8 mouse cellular contexts compared by ENCODE assay signal in genomic region chr4:155831831-155832230, GRCm38 (mm10). TPM values are rescaled to one million over a fixed set of nuclear protein-coding genes. Genes with fewer than 3 reads are reported as not detected.
DNase-seq lines count a peak whose midpoint lies in the region; ATAC-seq and TF ChIP-seq lines count a peak whose summit lies in the region.

No protein-coding gene starts in this region.

- H3K9me3 ChIP-seq in neural tube, embryonic 11.5 days (ENCODE audit: control insufficient read depth, low read length), result no peaks in the 10 kb centered on the region
- no peaks in the 10 kb centered on the region; the same call in 1 of the 2 replicates for H3K9me3 ChIP-seq in forebrain, embryonic 10.5 days
- no peaks in the 10 kb centered on the region for H3K9me3 ChIP-seq in midbrain, postnatal 0 days (ENCODE audit: low read length)

- peak overlapping the region; percentile 99 for H3K4me2 ChIP-seq in neural tube, embryonic 11.5 days (ENCODE audit: low read depth)
- peak overlapping the region; percentile 96 for H3K4me2 ChIP-seq in midbrain, postnatal 0 days (ENCODE audit: low read depth, low read length, poor library complexity, severe bottlenecking)

- H3K36me3 ChIP-seq in neural tube, embryonic 11.5 days (ENCODE audit: control insufficient read depth, insufficient read depth, low read length), result no peaks in the 10 kb centered on the region
- peaks cover 47% of the 10 kb centered on the region for H3K36me3 ChIP-seq in forebrain, embryonic 10.5 days (replicated peaks)
- H3K36me3 ChIP-seq in midbrain, postnatal 0 days (ENCODE audit: insufficient read depth, low read length), result peaks cover 18% of the 10 kb centered on the region

- H3K4me1 ChIP-seq in neural tube, embryonic 11.5 days (ENCODE audit: control insufficient read depth, insufficient read depth, low read length), result peaks cover 7% of the 10 kb centered on the region
- H3K4me1 ChIP-seq in forebrain, embryonic 10.5 days, result peaks cover 29% of the 10 kb centered on the region
- peaks cover 4% of the 10 kb centered on the region; the same call in 1 of the 2 replicates for H3K4me1 ChIP-seq in midbrain, postnatal 0 days (ENCODE audit: insufficient read depth, low read length)

- DNase-seq in neural tube, embryonic 11.5 days (ENCODE audit: low spot score), result no peak
- DNase-seq in neural tube, embryonic 10.5 days (ENCODE audit: extremely low spot score, low spot score), result no peak
- DNase-seq in forebrain, embryonic 10.5 days (ENCODE audit: extremely low spot score, low spot score), result no peak
- peak; percentile 49 to 71 for DNase-seq in kidney, postnatal 25 days
- DNase-seq in midbrain, postnatal 0 days (ENCODE audit: low spot score), result no peak
- DNase-seq in ovary, postnatal 10 days (ENCODE audit: low spot score), result no peak
- DNase-seq in T-cell, adult 2 months (ENCODE audit: low spot score), result no peak
- DNase-seq in gastrocnemius, adult 8-10 months (ENCODE audit: low spot score in 2 of 2), result no peak

- H3K4me3 ChIP-seq in neural tube, embryonic 11.5 days (ENCODE audit: low read depth, low read length), result peak overlapping the region; percentile 70
- peak overlapping the region; percentile 81 for H3K4me3 ChIP-seq in forebrain, embryonic 10.5 days
- H3K4me3 ChIP-seq in midbrain, postnatal 0 days (ENCODE audit: low read depth, low read length), result peak overlapping the region; percentile 79

- H3K9ac ChIP-seq in neural tube, embryonic 11.5 days (ENCODE audit: low read length), result peak overlapping the region; percentile 70
- H3K9ac ChIP-seq in midbrain, postnatal 0 days (replicated peaks; ENCODE audit: low read length, poor library complexity, severe bottlenecking), result peak overlapping the region; percentile 79

- peak; percentile 28 for ATAC-seq in neural tube, embryonic 11.5 days (ENCODE audit: insufficient read depth, low FRiP score, low TSS enrichment)
- ATAC-seq in midbrain, postnatal 0 days (ENCODE audit: low FRiP score), result peak; percentile 21; the same call in 1 of the 2 replicates

- H3K27ac ChIP-seq in neural tube, embryonic 11.5 days (ENCODE audit: low read depth, low read length), result no peak overlapping the region; the same call in 1 of the 2 replicates
- H3K27ac ChIP-seq in forebrain, embryonic 10.5 days, result peak overlapping the region; percentile 89
- peak overlapping the region; percentile 78 for H3K27ac ChIP-seq in midbrain, postnatal 0 days (ENCODE audit: low read depth, low read length)

- H3K27me3 ChIP-seq in neural tube, embryonic 11.5 days (ENCODE audit: control insufficient read depth, insufficient read depth, low read length), result no peaks in the 10 kb centered on the region
- H3K27me3 ChIP-seq in forebrain, embryonic 10.5 days (ENCODE audit: poor library complexity, severe bottlenecking), result no peaks in the 10 kb centered on the region
- H3K27me3 ChIP-seq in midbrain, postnatal 0 days (ENCODE audit: insufficient read depth, low read length), result no peaks in the 10 kb centered on the region

- WGBS in neural tube, embryonic 11.5 days, result 1% methylated on average over 25 of the region's 25 CpGs
- WGBS in forebrain, embryonic 10.5 days, result 2% methylated on average over 25 of the region's 25 CpGs
- under 1% methylated on average over 25 of the region's 25 CpGs for WGBS in midbrain, postnatal 0 days

- TF ChIP-seq CTCF in midbrain, postnatal 0 days (IDR thresholded peaks at IDR 0.05), result no peak

RNA-seq across cellular contexts. Expression of gene Aurkaip1, which starts 0.8 kb away (rescaled TPM):
- 129 TPM in 2 replicates for polyA plus RNA-seq in neural tube, embryonic 11.5 days (2014; fragmentation: Nextera tagmentation; extraction: Ambion mirVana)
- polyA plus RNA-seq in forebrain, embryonic 10.5 days (2016; fragmentation: Nextera tagmentation; extraction: Ambion mirVana), result 165 and 172 TPM in 2 replicates
- 90.9 and 102 TPM in 2 replicates for total RNA-seq in midbrain, postnatal 0 days (2014; rRNA removed)
- polyA plus RNA-seq in midbrain, postnatal 0 days (2015; fragmentation: Nextera tagmentation; extraction: Ambion mirVana), result 155 and 158 TPM in 2 replicates
- 10 to 100 TPM; 73.1 to 83.9 (median 79.0) TPM for total RNA-seq in gastrocnemius, adult 8-10 months (2022)

RNA-seq across cellular contexts. Expression of gene Mxra8, which starts 7.6 kb away (rescaled TPM):
- 33.6 and 38.5 TPM in 2 replicates for polyA plus RNA-seq in neural tube, embryonic 11.5 days (2014; fragmentation: Nextera tagmentation; extraction: Ambion mirVana)
- polyA plus RNA-seq in forebrain, embryonic 10.5 days (2016; fragmentation: Nextera tagmentation; extraction: Ambion mirVana), result 37.6 and 39.4 TPM in 2 replicates
- 35.5 and 37.2 TPM in 2 replicates for total RNA-seq in midbrain, postnatal 0 days (2014; rRNA removed)
- 27.2 and 32.7 TPM in 2 replicates for polyA plus RNA-seq in midbrain, postnatal 0 days (2015; fragmentation: Nextera tagmentation; extraction: Ambion mirVana)
- total RNA-seq in gastrocnemius, adult 8-10 months (2022), result 10 to 100 TPM; 16.5 to 34.5 (median 24.9) TPM

RNA-seq across cellular contexts. Expression of gene Dvl1, which starts 15.4 kb away (rescaled TPM):
- polyA plus RNA-seq in neural tube, embryonic 11.5 days (2014; fragmentation: Nextera tagmentation; extraction: Ambion mirVana), result 14.2 and 15.1 TPM in 2 replicates
- polyA plus RNA-seq in forebrain, embryonic 10.5 days (2016; fragmentation: Nextera tagmentation; extraction: Ambion mirVana), result 4.6 and 5.3 TPM in 2 replicates
- 141 and 156 TPM in 2 replicates for total RNA-seq in midbrain, postnatal 0 days (2014; rRNA removed)
- 17.5 TPM in 2 replicates for polyA plus RNA-seq in midbrain, postnatal 0 days (2015; fragmentation: Nextera tagmentation; extraction: Ambion mirVana)
- 100 to 1,000 TPM; 117 to 124 (median 120) TPM for total RNA-seq in gastrocnemius, adult 8-10 months (2022)

RNA-seq across cellular contexts. Expression of gene Ccnl2, which starts 19.5 kb away (rescaled TPM):
- 172 and 188 TPM in 2 replicates for polyA plus RNA-seq in neural tube, embryonic 11.5 days (2014; fragmentation: Nextera tagmentation; extraction: Ambion mirVana)
- 166 and 168 TPM in 2 replicates for polyA plus RNA-seq in forebrain, embryonic 10.5 days (2016; fragmentation: Nextera tagmentation; extraction: Ambion mirVana)
- 66.3 and 112 TPM in 2 replicates for total RNA-seq in midbrain, postnatal 0 days (2014; rRNA removed)
- 78.6 and 88.8 TPM in 2 replicates for polyA plus RNA-seq in midbrain, postnatal 0 days (2015; fragmentation: Nextera tagmentation; extraction: Ambion mirVana)
- total RNA-seq in gastrocnemius, adult 8-10 months (2022), result 10 to 100 TPM; 11.6 to 19.5 (median 15.0) TPM

RNA-seq across cellular contexts. Expression of gene Mrpl20, which starts 29.2 kb away (rescaled TPM):
- polyA plus RNA-seq in neural tube, embryonic 11.5 days (2014; fragmentation: Nextera tagmentation; extraction: Ambion mirVana), result 225 and 246 TPM in 2 replicates
- 253 and 258 TPM in 2 replicates for polyA plus RNA-seq in forebrain, embryonic 10.5 days (2016; fragmentation: Nextera tagmentation; extraction: Ambion mirVana)
- total RNA-seq in midbrain, postnatal 0 days (2014; rRNA removed), result 111 and 123 TPM in 2 replicates
- polyA plus RNA-seq in midbrain, postnatal 0 days (2015; fragmentation: Nextera tagmentation; extraction: Ambion mirVana), result 279 and 316 TPM in 2 replicates
- 10 to 100 TPM; 46.2 to 50.5 (median 47.7) TPM for total RNA-seq in gastrocnemius, adult 8-10 months (2022)

Comparison
In these comparisons a context has a peak if more than half of its experiments do, and no peak if none do; other contexts are left out.
1. DNase-seq: peak in kidney, postnatal 25 days (2 of 2); none in neural tube, embryonic 11.5 days (single experiment), neural tube, embryonic 10.5 days (single experiment), forebrain, embryonic 10.5 days (single experiment), midbrain, postnatal 0 days (single experiment), ovary, postnatal 10 days (single experiment), T-cell, adult 2 months (single experiment) and gastrocnemius, adult 8-10 months (0 of 2).
2. Peak in every context shown above with its lines, with median percentiles within 50 percentile points of each other: H3K4me3 ChIP-seq.